Mouse (Mus musculus) liver, embryonic 14.5 days (tissue): ENCODE results near the gene Slc28a3.

Experiments
- CTCF ChIP-seq: IDR thresholded peaks from 2 replicates; pipeline ENCODE4 v1.5.1; 2016; ENCODE audit warnings: antibody characterized with exemption, low read depth, control low read depth
- EP300 ChIP-seq: IDR thresholded peaks from 2 replicates; pipeline ENCODE4 v1.6.1; 2016; ENCODE audit warnings: antibody characterized with exemption, low read depth

DNA sequence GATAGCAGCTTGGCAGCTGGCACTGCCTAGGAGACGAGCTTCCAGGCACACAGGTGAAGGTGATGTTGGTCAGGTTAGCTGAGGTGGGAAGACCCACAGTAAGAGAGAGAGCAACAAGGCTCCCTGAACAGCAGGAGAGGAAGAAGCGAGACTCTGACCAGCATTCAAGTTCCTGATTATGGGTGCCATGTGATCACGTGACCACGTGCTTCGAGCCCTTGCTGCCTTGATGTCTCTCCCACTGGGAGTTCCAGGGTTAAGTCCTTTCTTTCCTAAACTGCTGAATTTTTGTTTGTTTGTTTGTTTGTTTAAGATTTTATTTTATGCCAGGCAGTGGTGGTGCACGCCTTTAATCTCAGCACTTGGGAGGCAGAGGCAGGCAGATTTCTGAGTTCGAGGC, 18.8 kb downstream of the Slc28a3 start:
- no peak for TF ChIP-seq CTCF
- no peak for TF ChIP-seq EP300
